Mouse (Mus musculus) adrenal gland, adult 18-20 months (tissue): ENCODE measurements around the gene Neo1. TPM values are rescaled to one million over a fixed set of nuclear protein-coding genes. Genes with fewer than 3 reads are reported as not detected.
"Not testable (repeated sequence)": the region's sequence is repeated elsewhere in the genome, so short reads cannot be mapped to it uniquely, and the experiment has no call there.

ENCODE experiments used
- DNase-seq, 2 experiments: peaks; one replicate each; pipeline ENCODE4 v3.0.0; 2021 to 2022; ENCODE audit warnings: low spot score in 2 of 2
- total RNA-seq, 2 experiments: library from RNA; stranded (reverse); gene quantifications; 1 replicate in 1 of 2; 2 replicates in 1 of 2; pipeline ENCODE4 v1.2.3; 2021

Gene Neo1
- total RNA-seq, 2 experiments from 2014 or later = 44.5 to 52.7 TPM

GRCm38 (mm10) chr9:59013365-59013764 is 22.9 kb downstream of the Neo1 start:
- DNase-seq = no peak

GRCm38 (mm10) chr9:58989255-58989928 is 46.8 kb downstream of the Neo1 start:
- no peak for DNase-seq

GRCm38 (mm10) chr9:58979034-58979433 is 57.2 kb downstream of the Neo1 start:
- DNase-seq = no peak

GRCm38 (mm10) chr9:58971154-58971553 is 65.1 kb downstream of the Neo1 start:
- DNase-seq = not testable (repeated sequence)

- DNase-seq = no peak
Measured at GRCm38 (mm10) chr9:58967371-58967770, 68.9 kb downstream of the Neo1 start.

- DNase-seq = no peak
Measured at GRCm38 (mm10) chr9:58955507-58955906, 80.7 kb downstream of the Neo1 start.

GRCm38 (mm10) chr9:58945910-58946309 is 90.3 kb downstream of the Neo1 start:
- not testable (repeated sequence) for DNase-seq

GRCm38 (mm10) chr9:58934776-58935175 is 101.5 kb downstream of the Neo1 start:
- DNase-seq = no peak

GRCm38 (mm10) chr9:58928103-58928502 is 108.1 kb downstream of the Neo1 start:
- DNase-seq = peak; percentile 12 to 29

- peak; percentile 34 to 41 for DNase-seq
Measured at GRCm38 (mm10) chr9:58902869-58903585, 133.2 kb downstream of the Neo1 start.

- no peak for DNase-seq
Measured at GRCm38 (mm10) chr9:58899602-58900001, 136.6 kb downstream of the Neo1 start.

GRCm38 (mm10) chr9:58891840-58892640 is 144.2 kb downstream of the Neo1 start:
- no peak for DNase-seq

GRCm38 (mm10) chr9:58890893-58891292 is 145.3 kb downstream of the Neo1 start:
- no peak for DNase-seq

GRCm38 (mm10) chr9:58889782-58890448 is 146.3 kb downstream of the Neo1 start:
- no peak for DNase-seq

GRCm38 (mm10) chr9:58882686-58883085 is 153.6 kb downstream of the Neo1 start:
- DNase-seq = no peak

GRCm38 (mm10) chr9:58879836-58880235 is 156.4 kb downstream of the Neo1 start:
- DNase-seq = no peak

GRCm38 (mm10) chr9:58876946-58877625 is 159.2 kb downstream of the Neo1 start:
- no peak for DNase-seq

GRCm38 (mm10) chr9:58875439-58875838 is 160.8 kb downstream of the Neo1 start:
- no peak for DNase-seq

- no peak for DNase-seq
Measured at GRCm38 (mm10) chr9:58874354-58874753, 161.9 kb downstream of the Neo1 start.

- peak; percentile 45 to 48 for DNase-seq
Measured at GRCm38 (mm10) chr9:58873541-58874324, 162.5 kb downstream of the Neo1 start.
